Mouse (Mus musculus) lung, postnatal 36 days (tissue): Measurements from ENCODE around the gene Dgkh.
"Not testable (repeated sequence)": the region's sequence is repeated elsewhere in the genome, so short reads cannot be mapped to it uniquely, and the experiment has no call there.

ENCODE experiments used
- DNase-seq: peaks from one replicate; pipeline ENCODE4 v3.0.0; 2022; ENCODE audit warnings: mixed read lengths

Dgkh gene

GRCm38 (mm10) chr14:78732617-78733312, at the start of gene Dgkh:
TSS of gene Dgkh (minus strand) at chr14:78732776.
- peak; percentile 94 for DNase-seq

GRCm38 (mm10) chr14:78777215-78777614, 44.6 kb upstream of the Dgkh start:
- no peak for DNase-seq

GRCm38 (mm10) chr14:78776659-78777058, 44.1 kb upstream of the Dgkh start:
- no peak for DNase-seq

GRCm38 (mm10) chr14:78775699-78776098, 43.1 kb upstream of the Dgkh start:
- no peak for DNase-seq

- no peak for DNase-seq
These were observed 42.6 kb upstream of the Dgkh start for GRCm38 (mm10) chr14:78775226-78775625.

- DNase-seq = no peak
These were observed 37.9 kb upstream of the Dgkh start for GRCm38 (mm10) chr14:78770457-78770856.

- DNase-seq = no peak
These were observed 28.5 kb upstream of the Dgkh start for GRCm38 (mm10) chr14:78761064-78761463.

- no peak for DNase-seq
These were observed 26.9 kb upstream of the Dgkh start for GRCm38 (mm10) chr14:78759491-78759890.

- peak; percentile 18 for DNase-seq
These were observed 22.7 kb upstream of the Dgkh start for GRCm38 (mm10) chr14:78755316-78755715.

GRCm38 (mm10) chr14:78748692-78749091, 16.1 kb upstream of the Dgkh start:
- no peak for DNase-seq

GRCm38 (mm10) chr14:78747969-78748651, 15.5 kb upstream of the Dgkh start:
- no peak for DNase-seq

GRCm38 (mm10) chr14:78747454-78747853, 14.9 kb upstream of the Dgkh start:
- DNase-seq = no peak

GRCm38 (mm10) chr14:78734605-78735004, 2.0 kb upstream of the Dgkh start:
- DNase-seq = no peak

GRCm38 (mm10) chr14:78734203-78734602, 1.6 kb upstream of the Dgkh start:
- not testable (repeated sequence) for DNase-seq

- peak; percentile 20 for DNase-seq
These were observed 945 bp upstream of the Dgkh start for GRCm38 (mm10) chr14:78733366-78734076.

GRCm38 (mm10) chr14:78731852-78732616, 542 bp downstream of the Dgkh start:
- DNase-seq = peak; percentile 80

- peak; percentile 65 for DNase-seq
These were observed 1.3 kb downstream of the Dgkh start for GRCm38 (mm10) chr14:78731240-78731639.

GRCm38 (mm10) chr14:78725976-78726375, 6.6 kb downstream of the Dgkh start:
- no peak for DNase-seq

- DNase-seq = peak; percentile 48
These were observed 7.1 kb downstream of the Dgkh start for GRCm38 (mm10) chr14:78725307-78725956.

GRCm38 (mm10) chr14:78724414-78725306, 7.9 kb downstream of the Dgkh start:
- peak; percentile 64 for DNase-seq

GRCm38 (mm10) chr14:78723655-78724054, 8.9 kb downstream of the Dgkh start:
- DNase-seq = not testable (repeated sequence)
